Mouse (Mus musculus): ENCODE data around the gene Rab11fip2.

Rab11fip2 gene

DNA sequence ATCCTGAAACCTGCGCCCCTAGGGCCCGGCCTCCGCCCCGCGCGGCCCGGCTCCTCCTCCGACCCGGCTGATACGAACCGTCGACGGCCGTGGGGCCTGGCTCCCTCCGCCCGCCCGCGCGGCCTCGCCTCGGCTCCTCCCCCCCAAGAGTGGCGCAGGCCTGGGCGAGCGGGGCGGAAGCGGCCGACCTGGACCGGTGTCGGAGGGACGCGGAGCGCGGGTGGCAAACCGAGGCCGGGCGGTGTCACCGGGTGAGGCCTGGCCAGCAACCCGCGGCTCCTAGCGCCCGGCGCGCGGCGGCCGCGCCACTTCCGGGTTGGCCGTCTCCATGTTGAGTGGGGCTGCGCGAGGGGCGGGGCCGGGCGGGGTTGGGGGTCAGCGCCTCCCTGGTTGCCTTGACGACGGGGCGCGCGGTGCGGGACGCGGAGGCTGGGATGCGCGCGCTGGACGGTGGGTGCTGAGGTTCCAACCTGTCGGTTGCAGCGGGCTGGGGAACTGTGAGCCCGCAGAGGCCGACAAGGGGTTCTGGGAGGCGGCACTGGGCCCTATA, at the start of gene Rab11fip2:
Gene Rab11fip2 (minus strand): TSS at position 333 of the 550 bp plus-strand sequence.
- DNase-seq, result peak; percentile 87

DNA sequence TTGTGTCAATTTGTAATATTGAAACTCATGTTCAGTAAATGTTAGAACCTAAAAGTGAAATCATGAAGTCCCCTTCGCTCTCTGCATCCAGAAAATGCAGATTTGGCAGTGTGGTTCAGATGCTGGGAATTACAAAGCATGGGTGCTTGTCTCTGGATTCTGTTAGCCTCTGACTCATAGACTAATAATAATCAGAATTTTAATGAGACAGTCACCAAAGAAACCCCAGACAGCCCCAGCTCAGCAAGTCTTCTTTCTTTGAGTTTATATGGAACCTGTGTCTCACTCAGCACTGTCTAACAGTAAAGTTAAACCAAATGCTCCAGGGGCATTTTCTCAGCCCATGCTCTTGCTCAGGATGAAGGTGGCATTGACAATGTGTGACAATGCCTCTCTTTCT, 38.1 kb upstream of the Rab11fip2 start:
- no peak for DNase-seq

DNA sequence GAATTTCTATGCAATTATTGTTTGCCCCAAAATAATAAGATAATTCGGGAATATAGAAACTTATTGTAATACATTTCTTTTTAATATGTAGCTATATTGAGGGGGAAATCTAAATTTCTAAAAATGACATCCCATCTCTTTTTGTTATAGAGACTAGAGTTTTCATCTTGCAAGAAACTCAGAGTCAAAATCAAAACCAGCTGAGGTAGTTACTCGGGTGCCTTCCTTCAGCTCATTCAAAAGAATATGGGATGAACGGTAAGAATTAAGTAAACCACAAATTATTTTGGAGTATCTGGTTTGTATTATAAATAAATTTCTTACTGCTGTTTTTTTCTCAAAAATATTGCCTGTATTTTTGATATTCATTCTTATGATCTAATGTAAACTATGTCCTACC, 11.5 kb upstream of the Rab11fip2 start:
- no peak for DNase-seq

DNA sequence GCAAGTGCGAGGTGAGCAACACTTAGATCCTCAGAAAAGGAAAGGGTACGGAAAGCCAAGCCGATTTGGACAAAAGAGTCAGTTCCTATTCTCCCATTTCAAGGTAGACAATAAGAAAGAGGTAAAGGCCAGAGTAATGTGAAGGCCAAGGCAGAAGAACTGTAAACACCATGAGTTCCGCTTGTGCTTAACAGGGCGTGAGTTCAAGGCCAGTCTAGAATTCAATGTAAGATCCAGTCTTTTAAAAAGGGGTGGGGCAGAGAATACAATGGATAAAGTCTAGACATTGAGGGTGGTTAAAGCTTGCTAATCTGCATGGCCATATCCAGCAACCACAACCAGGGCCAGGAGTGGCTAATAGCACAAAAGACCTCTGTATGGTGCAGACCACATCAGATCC, 6.3 kb upstream of the Rab11fip2 start:
- DNase-seq, result no peak

DNA sequence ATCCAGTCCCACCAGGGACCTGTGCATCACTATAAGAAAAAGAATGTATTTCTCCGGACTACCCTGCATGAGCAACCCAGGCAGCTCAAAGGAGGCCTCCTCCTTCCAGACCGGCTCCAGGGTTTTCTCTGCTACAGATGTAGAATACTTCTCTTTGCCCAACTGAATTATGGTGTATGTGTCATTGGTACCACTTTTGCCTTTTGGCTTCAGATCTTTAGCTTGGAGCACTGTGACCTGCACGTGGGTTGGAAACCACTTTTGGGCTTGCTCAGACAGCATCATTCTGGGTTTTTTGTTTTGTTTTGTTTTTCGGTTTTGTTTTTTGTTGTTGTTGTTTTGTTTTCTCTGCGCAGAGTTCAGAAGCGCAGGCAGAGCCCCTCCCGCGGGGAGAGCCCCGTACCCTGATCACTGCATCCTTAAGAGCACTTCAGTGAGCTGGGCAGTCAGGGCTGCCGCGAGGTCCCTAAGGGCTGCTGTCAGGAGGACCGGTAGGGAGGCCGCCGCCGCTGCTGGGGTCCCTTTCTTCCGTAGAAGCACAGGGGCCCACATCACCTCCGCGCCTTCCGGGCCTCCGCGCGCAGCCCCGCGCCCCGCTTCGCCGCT, 635 bp downstream of the Rab11fip2 start:
- no peak for DNase-seq

DNA sequence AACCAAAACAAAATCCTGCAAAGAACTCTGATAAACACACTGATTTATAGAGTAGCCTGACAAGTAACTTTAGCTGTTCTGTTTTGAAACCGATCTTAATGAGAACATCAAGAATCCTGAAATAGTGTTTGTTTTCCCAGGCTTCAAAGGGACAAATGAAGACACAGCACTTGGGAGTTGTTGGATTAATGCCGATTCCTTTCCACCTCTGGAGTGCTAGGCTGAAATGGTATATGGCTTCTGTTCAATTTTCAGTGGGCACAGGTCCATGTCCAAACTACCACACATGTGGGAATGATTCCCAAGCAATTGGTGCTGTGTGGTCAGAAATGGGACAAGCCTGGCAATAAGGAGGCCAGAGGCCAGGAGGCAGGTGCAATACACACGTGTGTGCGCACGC, 3.7 kb downstream of the Rab11fip2 start:
- DNase-seq, result peak; percentile 10

DNA sequence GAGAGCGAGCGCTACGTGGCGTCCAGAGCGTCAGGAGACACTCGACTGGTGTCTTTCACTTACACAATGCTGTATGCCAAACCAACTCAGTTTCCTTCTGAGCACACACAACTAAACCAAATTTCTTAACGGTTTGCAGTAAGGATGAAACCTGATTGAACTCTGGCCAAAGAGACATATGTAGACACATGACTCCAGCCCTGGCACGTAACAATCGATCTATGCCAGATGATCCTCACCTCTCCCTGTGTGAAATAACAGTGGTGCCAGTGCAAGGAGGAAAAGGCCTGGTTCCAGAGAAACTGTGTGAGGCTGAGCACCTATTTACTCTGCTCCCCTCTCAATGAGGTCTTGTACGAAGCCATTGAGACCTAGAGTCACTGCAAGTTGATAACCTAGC, 11.4 kb downstream of the Rab11fip2 start:
- DNase-seq, result peak; percentile 41

DNA sequence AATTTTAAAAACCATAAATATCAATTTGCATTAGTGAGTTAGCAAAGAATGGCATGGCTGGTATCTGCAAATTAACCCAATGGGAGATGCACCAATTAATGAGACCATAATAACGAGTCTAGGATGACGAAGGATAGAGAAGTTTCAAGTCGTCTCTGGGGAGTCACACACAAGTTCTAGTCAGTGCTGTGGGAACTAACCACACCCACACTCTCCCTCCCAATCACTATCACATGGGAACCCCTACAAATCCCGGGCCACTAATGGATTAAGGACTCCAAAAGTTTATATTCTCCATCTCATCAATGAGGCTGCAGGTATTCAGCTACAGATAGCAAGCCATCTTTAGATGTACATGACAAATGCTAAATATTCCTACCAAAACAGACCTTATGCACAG, 14.8 kb downstream of the Rab11fip2 start:
- DNase-seq, result no peak

DNA sequence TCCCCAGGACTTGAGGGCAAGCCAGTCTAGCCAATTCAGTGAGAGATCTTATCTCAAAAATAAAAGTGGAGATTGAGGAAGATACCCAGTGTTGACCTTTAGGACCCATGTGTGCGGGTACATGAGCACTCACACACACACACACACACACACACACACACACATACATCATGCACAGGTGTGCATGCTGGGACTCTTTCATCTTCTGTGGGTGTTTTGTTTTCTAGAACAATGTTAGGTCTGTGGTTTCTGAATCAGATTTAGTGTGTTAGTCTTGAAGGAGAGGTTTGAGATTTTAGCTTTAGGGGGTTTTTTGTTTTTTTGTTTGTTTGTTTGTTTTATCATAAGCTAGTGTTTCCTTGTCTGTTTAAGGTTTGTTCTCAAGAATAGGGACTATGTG, 17.3 kb downstream of the Rab11fip2 start:
- DNase-seq, result no peak

DNA sequence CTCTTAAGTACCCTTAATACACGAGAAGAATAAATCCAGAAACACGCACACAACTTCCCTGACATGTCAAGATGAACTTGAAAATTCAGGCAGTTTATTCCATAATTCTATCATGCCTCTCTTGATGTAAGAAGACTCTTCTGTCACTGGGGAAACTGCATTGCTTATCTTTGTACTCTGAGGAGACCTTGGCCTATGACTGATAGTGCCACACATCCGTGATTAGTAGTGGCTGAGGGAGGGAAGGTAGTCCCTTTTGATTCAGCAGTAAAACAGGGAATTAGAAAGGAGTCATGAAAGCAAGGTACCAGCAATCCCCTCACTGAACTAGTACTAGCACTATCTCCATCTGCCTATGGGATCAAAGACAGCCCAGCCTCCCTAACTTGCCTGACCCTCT, 22.6 kb downstream of the Rab11fip2 start:
- no peak for DNase-seq

DNA sequence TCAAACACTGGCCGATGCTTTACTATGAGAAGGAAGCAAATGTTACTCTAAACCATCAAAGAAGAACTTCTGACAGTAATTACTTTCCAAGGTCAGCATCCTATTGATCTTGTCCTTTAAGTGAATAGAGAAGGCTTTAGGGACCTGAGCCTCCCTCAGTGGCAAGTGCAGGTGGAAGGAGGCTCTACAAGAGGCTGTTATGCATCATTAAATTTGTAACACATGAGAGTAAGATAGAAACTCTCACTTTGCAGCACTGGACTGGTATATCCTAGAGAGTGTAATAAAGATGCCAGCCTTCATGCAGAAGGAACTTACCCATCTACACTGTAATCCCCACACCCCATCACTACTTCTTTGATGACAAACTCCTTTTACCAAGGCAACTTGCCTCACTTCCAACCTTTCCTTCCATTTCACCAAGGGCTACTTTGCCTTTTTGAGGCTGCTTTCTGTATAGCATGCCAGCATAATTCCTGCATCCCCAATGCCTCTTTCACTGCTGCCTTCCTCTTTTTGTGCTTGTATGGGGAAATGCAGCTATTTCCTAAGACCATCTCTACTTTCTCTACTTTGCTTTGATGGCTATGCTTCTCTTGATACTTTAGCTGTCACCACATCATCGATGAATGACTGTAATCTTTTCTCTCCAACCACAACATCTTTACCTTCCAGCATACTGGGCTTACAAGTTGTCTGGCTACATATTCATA, 25.4 kb downstream of the Rab11fip2 start:
- DNase-seq, result no peak

DNA sequence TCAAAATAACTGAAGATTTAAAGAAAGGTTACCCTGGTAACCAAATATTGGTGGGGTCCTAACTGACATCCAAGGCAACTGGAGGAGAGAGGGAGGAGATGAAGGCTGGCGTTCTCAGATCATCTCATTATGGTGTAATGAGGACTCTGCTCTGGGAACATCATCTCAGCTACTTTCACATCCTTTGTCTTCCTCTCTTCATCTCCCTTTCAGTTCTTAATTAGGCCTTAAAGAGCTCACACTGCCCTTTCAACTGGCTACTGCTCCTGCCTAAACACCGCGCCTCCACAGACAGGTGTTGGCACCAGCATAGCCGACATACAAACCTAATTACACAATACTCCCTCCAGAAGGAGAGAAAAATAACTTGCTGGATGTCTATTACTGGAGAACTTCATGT, 31.9 kb downstream of the Rab11fip2 start:
- no peak for DNase-seq

DNA sequence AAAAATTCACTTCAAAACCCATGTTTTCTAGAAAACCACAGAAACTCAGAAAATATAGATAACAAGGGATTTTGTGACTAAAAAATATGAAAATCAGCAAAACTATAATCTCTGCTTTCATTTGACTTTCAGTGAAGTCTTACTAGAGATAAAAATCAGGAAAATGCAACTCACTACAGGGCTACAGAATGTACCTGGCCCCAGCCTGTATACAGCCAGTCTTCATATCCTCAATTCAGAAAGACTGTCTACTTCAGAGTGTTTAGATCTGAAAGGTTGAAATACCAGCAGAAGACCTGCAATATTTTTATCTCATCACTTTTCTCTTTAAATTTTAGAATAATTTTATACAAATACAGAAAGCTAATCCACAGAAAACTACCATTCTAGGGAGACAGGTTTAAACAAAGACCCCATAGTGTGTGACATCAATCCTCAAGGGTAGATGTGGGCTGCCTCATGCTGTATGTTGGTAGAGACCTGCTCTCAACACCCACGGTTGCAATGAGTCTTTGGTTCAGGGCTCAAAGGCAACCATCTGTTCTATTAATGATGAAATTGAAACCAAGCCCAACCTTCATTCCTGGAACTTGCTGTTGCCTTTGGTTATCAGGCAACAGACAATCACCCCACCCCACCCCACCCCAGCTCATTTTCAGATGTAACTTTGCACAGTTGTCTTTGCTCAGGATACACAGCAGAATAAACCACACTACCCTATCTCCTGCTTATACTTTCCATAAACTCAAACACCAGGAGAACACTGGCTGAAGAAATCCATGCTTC, 38.0 kb downstream of the Rab11fip2 start:
- no peak for DNase-seq

DNA sequence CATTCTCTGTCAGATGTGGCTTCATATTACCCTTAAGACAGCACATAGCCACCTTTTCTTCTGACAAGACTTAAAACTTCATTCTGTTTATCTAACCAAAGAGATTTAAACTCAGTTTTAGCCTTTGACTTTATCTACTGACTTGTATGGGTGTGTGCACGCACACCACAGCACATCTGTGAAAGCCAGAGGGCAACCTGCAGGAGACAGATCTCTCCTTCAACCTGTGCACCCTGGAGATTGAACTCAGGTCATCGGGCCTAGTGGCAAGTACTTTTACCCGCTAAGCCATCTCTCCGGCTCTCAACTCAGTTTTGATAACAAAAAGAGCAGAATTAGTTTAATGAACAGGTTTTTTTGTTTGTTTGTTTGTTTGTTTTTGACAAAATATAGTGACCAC, 43.5 kb downstream of the Rab11fip2 start:
- DNase-seq, result no peak

DNA sequence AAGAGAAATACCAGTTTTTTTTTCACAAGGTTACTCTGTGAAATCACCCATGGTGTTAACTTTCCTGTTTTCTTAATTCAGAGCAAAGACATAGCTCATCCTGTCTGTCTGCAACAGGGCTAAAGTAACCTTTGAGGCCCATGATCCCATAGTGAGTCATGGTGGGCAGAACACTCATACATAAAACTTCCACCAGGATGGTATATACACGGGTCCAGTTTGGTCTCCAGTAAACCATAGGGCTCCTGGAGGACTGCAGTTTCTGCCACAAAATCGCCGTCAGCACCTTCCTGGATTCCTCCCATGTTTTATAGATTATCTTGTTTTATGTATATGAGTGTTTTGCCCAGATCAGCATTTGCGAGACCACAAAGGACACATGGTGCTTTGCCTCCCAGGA, 45.2 kb downstream of the Rab11fip2 start:
- no peak for DNase-seq

DNA sequence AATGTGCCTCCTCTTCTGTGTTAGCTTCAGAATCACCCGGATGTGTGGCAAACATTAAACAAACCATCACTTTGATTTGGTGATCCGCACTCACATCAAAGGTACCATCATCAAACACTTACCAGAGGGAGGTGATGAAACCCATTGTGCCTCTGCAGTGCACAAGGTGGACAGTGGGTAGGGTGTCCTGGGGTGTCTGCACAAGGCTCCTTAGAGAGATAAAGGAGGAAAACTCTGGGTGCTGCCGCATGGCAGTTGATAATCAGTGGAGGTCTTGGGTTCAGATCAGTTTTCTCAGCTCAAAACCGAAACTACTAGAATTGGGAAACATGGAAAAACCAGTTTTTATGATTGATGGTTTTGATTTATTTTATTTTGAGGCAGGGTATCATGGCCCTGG, 54.1 kb downstream of the Rab11fip2 start:
- no peak for DNase-seq

DNA sequence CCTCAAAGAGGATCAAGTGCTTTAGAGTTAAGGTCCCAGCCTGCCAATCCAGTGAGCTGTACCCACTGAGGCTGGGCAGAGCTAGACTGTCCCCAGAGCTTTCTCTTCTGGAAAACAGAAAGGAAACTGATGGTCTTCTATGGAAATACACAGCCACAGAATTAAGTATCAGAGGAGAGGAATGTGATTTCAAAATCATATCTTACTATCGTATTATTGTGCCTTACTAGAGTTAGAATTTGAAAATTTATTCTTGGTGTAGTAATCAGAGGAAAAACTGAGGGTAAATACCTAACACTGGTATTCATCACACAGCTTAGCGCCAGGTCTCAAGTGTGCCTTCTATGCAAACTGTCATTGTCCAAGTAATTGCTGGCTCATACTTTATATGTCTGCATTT, 54.6 kb downstream of the Rab11fip2 start:
- no peak for DNase-seq

DNA sequence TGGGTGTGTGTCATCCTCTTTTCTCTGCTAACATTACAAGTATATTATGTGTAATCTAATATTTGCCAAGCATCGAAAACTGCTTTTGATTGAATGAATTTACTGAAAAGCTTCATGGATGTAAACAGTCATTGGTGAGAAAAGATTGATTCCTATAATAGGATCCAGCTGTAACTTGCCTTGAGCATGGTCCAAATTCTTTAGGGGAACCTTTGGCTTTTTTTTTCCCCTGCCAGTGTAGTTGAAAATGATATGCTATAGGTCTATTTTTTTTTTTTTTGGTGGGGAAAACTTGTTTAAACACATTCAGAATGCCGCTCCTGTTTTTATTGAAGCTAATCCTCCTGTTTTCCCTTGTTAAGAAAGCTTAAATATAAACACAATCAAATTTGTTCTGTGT, 55.6 kb downstream of the Rab11fip2 start:
- DNase-seq, result no peak

DNA sequence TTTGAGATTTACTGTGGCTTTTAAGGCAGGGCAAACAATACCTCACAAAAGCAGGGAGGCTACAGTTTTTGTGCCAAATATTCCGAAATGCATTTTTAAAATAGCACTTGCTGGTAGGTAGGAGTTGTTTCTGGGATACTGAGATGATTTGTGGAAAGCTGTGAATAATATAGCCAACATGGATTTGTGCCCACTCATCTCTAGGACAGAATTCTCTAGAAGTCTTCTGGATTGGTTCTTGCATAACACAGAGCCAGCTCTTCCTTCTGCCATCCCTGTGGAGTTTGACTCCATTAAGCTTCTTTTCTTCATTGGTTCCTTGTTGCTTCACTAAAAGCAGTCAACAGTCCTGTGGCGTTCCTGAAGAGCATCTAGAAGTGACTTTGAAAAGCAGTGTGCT, 58.2 kb downstream of the Rab11fip2 start:
- no peak for DNase-seq

DNA sequence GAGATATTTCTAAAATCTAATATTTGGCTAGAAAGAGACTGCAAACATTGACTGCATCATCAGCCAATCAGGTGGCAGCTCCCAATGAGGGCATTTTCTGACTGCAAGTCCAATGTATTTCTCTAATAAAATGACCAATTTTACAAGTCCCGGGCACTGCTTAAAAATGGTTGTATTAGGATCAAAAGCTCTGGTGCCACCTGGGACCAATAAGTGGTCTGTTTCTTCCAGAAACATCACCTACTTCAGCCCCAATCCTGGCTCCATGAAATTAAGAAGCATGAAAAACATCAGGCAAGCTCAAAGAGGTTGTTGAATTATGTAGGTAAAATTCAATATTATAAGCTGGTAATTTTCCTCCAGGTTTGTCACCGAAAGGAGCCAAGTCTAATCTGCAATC, 66.2 kb downstream of the Rab11fip2 start:
- DNase-seq, result no peak

DNA sequence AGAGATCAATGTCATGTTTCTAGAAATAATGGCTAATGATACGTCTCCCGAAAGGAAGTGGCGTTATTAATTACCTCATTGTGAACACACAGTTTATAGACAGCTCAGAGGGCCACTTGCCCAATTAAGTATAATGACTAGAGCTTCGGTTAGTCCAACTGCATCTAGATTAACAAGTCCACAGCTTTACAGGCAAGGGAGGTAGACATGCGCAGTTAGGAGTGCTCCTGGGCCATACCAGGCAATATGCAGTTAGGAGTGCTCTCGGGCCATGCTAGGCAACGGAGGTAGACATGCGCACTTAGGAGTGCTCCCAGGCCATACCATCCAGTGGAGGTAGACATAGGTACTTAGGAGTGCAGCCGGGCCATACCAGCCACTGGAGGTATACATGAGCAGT, 76.8 kb downstream of the Rab11fip2 start:
- DNase-seq, result no peak

DNA sequence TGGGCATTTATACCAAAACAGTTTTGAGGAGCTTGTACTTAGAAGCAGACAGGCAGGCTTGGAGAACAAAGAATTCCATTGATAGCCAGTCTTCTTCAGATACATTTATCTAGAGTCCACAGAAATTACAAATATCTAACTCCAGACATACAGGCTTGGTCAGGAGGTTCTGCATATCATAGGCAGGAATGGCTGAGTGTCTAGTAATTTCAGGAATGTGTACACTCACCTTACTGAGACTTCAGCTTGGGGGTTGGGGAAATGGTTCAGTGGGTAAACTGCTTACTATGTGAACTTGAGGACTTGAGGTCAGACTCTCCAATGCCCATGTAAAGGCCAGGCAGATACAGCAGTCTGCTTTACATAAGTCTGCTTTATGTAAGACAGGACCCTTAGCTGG, 81.0 kb downstream of the Rab11fip2 start:
- DNase-seq, result no peak

DNA sequence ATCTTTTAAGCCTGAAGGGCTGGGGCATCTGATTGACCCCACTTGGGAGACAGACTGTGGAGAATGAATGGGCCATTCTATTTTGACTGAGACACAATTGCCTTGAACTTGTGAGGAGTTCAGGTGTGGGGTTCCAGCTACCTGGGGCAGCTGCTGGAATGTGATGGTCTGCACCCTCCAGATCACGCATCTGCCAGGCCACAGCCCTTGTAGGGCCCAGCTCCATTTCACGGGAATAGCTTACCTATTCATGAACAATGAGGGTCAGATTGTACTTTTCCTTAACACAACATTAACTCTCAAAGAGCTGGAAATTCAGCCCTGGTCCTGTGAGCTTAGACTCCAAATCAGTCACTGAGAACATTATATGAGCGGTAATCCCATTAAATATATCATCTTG, 82.7 kb downstream of the Rab11fip2 start:
- no peak for DNase-seq

DNA sequence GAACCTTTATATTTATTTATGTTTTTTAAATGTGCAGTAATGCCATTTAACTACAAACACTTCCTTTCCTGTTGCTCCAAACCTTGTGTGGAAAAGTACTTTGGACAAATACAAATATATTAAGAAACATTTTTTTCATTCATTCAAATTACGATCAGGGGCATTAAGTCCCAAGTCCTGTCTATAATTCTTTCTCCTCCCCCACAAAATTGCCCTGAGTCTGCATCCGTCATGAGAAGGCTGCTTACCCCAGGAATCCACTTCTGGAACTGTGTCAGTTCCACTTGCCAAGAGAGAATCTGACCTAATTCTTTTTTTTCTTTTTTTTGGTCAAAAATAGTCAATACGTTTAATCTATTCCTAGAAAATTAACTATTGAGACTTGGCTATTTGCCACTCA, 90.4 kb downstream of the Rab11fip2 start:
- no peak for DNase-seq
